Mouse (Mus musculus) stomach, postnatal 0 days (tissue): ENCODE data around the gene Ythdf1. TPM values are rescaled to one million over a fixed set of nuclear protein-coding genes. Genes with fewer than 3 reads are reported as not detected.

Experiments used
- ATAC-seq: fragments of 200-750 bp; cut with Nextera tagmentation; 2 replicates; pipeline ENCODE4 v1.8.0; 2017; ENCODE audit not compliant: low FRiP score, low TSS enrichment
- DNase-seq: peaks from one replicate; pipeline ENCODE4 v3.0.0-alpha.2; 2016; ENCODE audit warnings: low spot score
- H3K27ac ChIP-seq: fragments of 300-500 bp; sonication (generic); replicated peaks from 2 replicates; pipeline ENCODE4 v1.5.1; 2014; ENCODE audit warnings: mild to moderate bottlenecking, control low read depth
- H3K27me3 ChIP-seq: fragments of 300-500 bp; sonication (generic); 2 replicates; pipeline ENCODE4 v1.6.1; 2014; ENCODE audit warnings: low read length; ENCODE audit not compliant: control insufficient read depth, insufficient read depth
- H3K36me3 ChIP-seq: fragments of 300-500 bp; sonication (generic); 2 replicates; pipeline ENCODE4 v1.6.1; 2014; ENCODE audit warnings: low read length, mixed read lengths; ENCODE audit not compliant: control insufficient read depth, insufficient read depth
- H3K4me1 ChIP-seq: fragments of 300-500 bp; sonication (generic); replicated peaks from 2 replicates; pipeline ENCODE4 v1.6.1; 2014; ENCODE audit warnings: antibody characterized with exemption; ENCODE audit not compliant: control insufficient read depth, insufficient read depth
- H3K4me2 ChIP-seq: fragments of 300-500 bp; sonication (generic); replicated peaks from 2 replicates; pipeline ENCODE4 v1.6.1; 2014; ENCODE audit warnings: low read depth, mild to moderate bottlenecking, control low read depth, moderate library complexity
- H3K4me3 ChIP-seq: fragments of 300-500 bp; sonication (generic); 2 replicates; pipeline ENCODE4 v1.5.1; 2014; ENCODE audit warnings: low read depth, low read length, control low read depth
- H3K9ac ChIP-seq: fragments of 300-500 bp; sonication (generic); 2 replicates; pipeline ENCODE4 v1.6.1; 2014; ENCODE audit warnings: mild to moderate bottlenecking, low read length, control low read depth, mixed read lengths
- H3K9me3 ChIP-seq: fragments of 300-500 bp; sonication (generic); 2 replicates; pipeline ENCODE4 v1.6.1; 2016; ENCODE audit warnings: low read length; ENCODE audit not compliant: control insufficient read depth
- CTCF ChIP-seq: IDR thresholded peaks from 2 replicates; pipeline ENCODE4 v1.5.1; 2016; ENCODE audit warnings: antibody characterized with exemption, low read depth, mild to moderate bottlenecking, moderate library complexity
- EP300 ChIP-seq: optimal IDR thresholded peaks from 2 replicates; pipeline ENCODE3; 2016; ENCODE audit warnings: antibody characterized with exemption
- WGBS: fragments of 180-500 bp; shearing (Covaris S2); extraction: QIAGEN DNeasy Blood & Tissue Kit; methylation state at CpG from one replicate; pipeline ENCODE4 v1.1.7; 2014; 5-methylcytosine and 5-hydroxymethylcytosine counted together
- microRNA-seq: library from miRNA; unstranded; fragments of <30 nt; microRNA quantifications from one replicate; pipeline ENCODE4, GENCODE M21; 2016
- polyA plus RNA-seq: library from polyadenylated mRNA; unstranded; fragments of >200 nt; fragmentation: Nextera tagmentation; extraction: Ambion mirVana; gene quantifications from 2 replicates; pipeline ENCODE4 v1.2.1, GENCODE M21; 2015

The Ythdf1 gene
- polyA plus RNA-seq, 1 experiment from 2014 or later, result 26.2 TPM

- Histone ChIP-seq H3K4me2 (no peak overlapping the region), H3K4me3 (no peak overlapping the region), H3K27ac (no peak overlapping the region), H3K4me1 (no peaks in the 10 kb centered on the region), H3K36me3 (no peaks in the 10 kb centered on the region), H3K27me3 (no peaks in the 10 kb centered on the region), H3K9me3 (no peaks in the 10 kb centered on the region), H3K9ac (no peak overlapping the region)
- TF ChIP-seq CTCF (no peak), EP300 (no peak)
- WGBS, result 63% methylated on average over 7 of the region's 7 CpGs
- no peak for DNase-seq
- ATAC-seq, result no peak
Measured at GRCm38 (mm10) chr2:180879365-180880067, 41.2 kb downstream of the Ythdf1 start.

- no peak overlapping the region for H3K9ac ChIP-seq
- TF ChIP-seq EP300 (no peak), CTCF (no peak)
- no peaks in the 10 kb centered on the region for H3K4me1 ChIP-seq
- no peak overlapping the region for H3K4me3 ChIP-seq
- H3K4me2 ChIP-seq, result no peak overlapping the region
- H3K36me3 ChIP-seq, result no peaks in the 10 kb centered on the region
- no peaks in the 10 kb centered on the region for H3K27me3 ChIP-seq
- DNase-seq (no peak), ATAC-seq (no peak)
- WGBS, result 41% methylated on average over 3 of the region's 3 CpGs
- H3K27ac ChIP-seq, result no peak overlapping the region
- no peaks in the 10 kb centered on the region for H3K9me3 ChIP-seq
Measured at GRCm38 (mm10) chr2:180870006-180870405, 50.7 kb downstream of the Ythdf1 start.

- ATAC-seq (no peak), DNase-seq (no peak)
- H3K4me3 ChIP-seq, result no peak overlapping the region
- no peak overlapping the region for H3K27ac ChIP-seq
- H3K27me3 ChIP-seq, result no peaks in the 10 kb centered on the region
- H3K9me3 ChIP-seq, result no peaks in the 10 kb centered on the region
- H3K4me2 ChIP-seq, result no peak overlapping the region
- TF ChIP-seq CTCF (no peak), EP300 (no peak)
- H3K36me3 ChIP-seq, result no peaks in the 10 kb centered on the region
- H3K4me1 ChIP-seq, result no peaks in the 10 kb centered on the region
- H3K9ac ChIP-seq, result no peak overlapping the region
- 73% methylated on average over 12 of the region's 12 CpGs for WGBS
Measured at GRCm38 (mm10) chr2:180861561-180861960, 59.2 kb downstream of the Ythdf1 start.

GRCm38 (mm10) chr2:180857121-180857520 is 63.6 kb downstream of the Ythdf1 start:
- Histone ChIP-seq H3K9ac (no peak overlapping the region), H3K36me3 (no peaks in the 10 kb centered on the region), H3K4me3 (no peak overlapping the region), H3K4me1 (no peaks in the 10 kb centered on the region), H3K27ac (no peak overlapping the region), H3K27me3 (no peaks in the 10 kb centered on the region), H3K9me3 (no peaks in the 10 kb centered on the region), H3K4me2 (no peak overlapping the region)
- ATAC-seq, result no peak
- 79% methylated on average over 8 of the region's 8 CpGs for WGBS
- DNase-seq, result no peak
- TF ChIP-seq CTCF (no peak), EP300 (no peak)

GRCm38 (mm10) chr2:180855005-180855544 is 65.7 kb downstream of the Ythdf1 start:
- H3K9ac ChIP-seq, result no peak overlapping the region
- 9% methylated on average over 13 of the region's 13 CpGs for whole genome bisulfite sequencing
- H3K4me1 ChIP-seq, result no peaks in the 10 kb centered on the region
- no peak overlapping the region for H3K4me3 ChIP-seq
- H3K27ac ChIP-seq, result no peak overlapping the region
- H3K4me2 ChIP-seq, result no peak overlapping the region
- no peaks in the 10 kb centered on the region for H3K36me3 ChIP-seq
- no peaks in the 10 kb centered on the region for H3K27me3 ChIP-seq
- DNase-seq, result no peak
- ATAC-seq, result no peak
- H3K9me3 ChIP-seq, result no peaks in the 10 kb centered on the region
- TF ChIP-seq CTCF (no peak), EP300 (no peak)

Small RNA genes within 50 kb of the gene (microRNA-seq; reads per million reads assigned to microRNA genes)
- not detected for gene Mir124a-3

Other genes with a start within 250 kb of the Ythdf1 start
- 7.4 and 9.7 TPM in 2 replicates for gene Dido1, start 210.9 kb downstream of the Ythdf1 start, polyA plus RNA-seq
- gene Gid8, start 210.8 kb downstream of the Ythdf1 start, polyA plus RNA-seq, result 59.6 and 60.7 TPM in 2 replicates
- gene Slc17a9, start 195.7 kb downstream of the Ythdf1 start, polyA plus RNA-seq, result 3.0 and 3.6 TPM in 2 replicates
- gene Bhlhe23, start 144.0 kb downstream of the Ythdf1 start, polyA plus RNA-seq, result not detected in 2 replicates
- gene Birc7, start 8.1 kb upstream of the Ythdf1 start, polyA plus RNA-seq, result 0.06 and 0.11 TPM in 2 replicates
- 42.7 and 44.0 TPM in 2 replicates for gene Nkain4, start 33.8 kb upstream of the Ythdf1 start, polyA plus RNA-seq
- gene Arfgap1, start 46.3 kb upstream of the Ythdf1 start, polyA plus RNA-seq, result 45.1 and 45.2 TPM in 2 replicates
- 0.98 and 1.3 TPM in 2 replicates for gene Col20a1, start 65.6 kb upstream of the Ythdf1 start, polyA plus RNA-seq
- 0.18 and 0.22 TPM in 2 replicates for gene Chrna4, start 122.6 kb upstream of the Ythdf1 start, polyA plus RNA-seq
- gene Kcnq2, start 214.4 kb upstream of the Ythdf1 start, polyA plus RNA-seq, result 0.42 and 0.59 TPM in 2 replicates
- gene Eef1a2, start 236.1 kb upstream of the Ythdf1 start, polyA plus RNA-seq, result 0.40 and 0.42 TPM in 2 replicates